Mouse (Mus musculus) erythroblast, embryonic 14.5 days (primary cell): ENCODE measurements around the gene Fam126a.

Experiments used
- GATA1 ChIP-seq: IDR thresholded peaks from 2 replicates; pipeline ENCODE4 v1.6.1; 2012; ENCODE audit warnings: low read length, inconsistent platforms, mixed read lengths
- TAL1 ChIP-seq: IDR thresholded peaks from 3 replicates; pipeline ENCODE4 v1.6.1; 2012; ENCODE audit warnings: low read length, inconsistent platforms, mixed read lengths

GRCm38 (mm10) chr5:24076986-24077718 is 46.7 kb upstream of the Fam126a start:
- TF ChIP-seq TAL1: no peak
- no peak for TF ChIP-seq GATA1
